Mouse (Mus musculus) gastrocnemius, adult 2 months (tissue): Measurements from ENCODE around the gene Itga5. TPM values are rescaled to one million over a fixed set of nuclear protein-coding genes. Genes with fewer than 3 reads are reported as not detected.

Experiments
- DNase-seq: peaks from one replicate; pipeline ENCODE4 v3.0.0; 2022
- H3K27ac ChIP-seq: fragments of 200-600 bp; 2 replicates; pipeline ENCODE4 v1.8.1; 2022; ENCODE audit warnings: mild to moderate bottlenecking
- H3K4me3 ChIP-seq: fragments of 200-600 bp; 2 replicates; pipeline ENCODE4 v1.8.1; 2022; ENCODE audit warnings: mild to moderate bottlenecking, moderate library complexity
- CTCF ChIP-seq: fragments of 200-600 bp; IDR thresholded peaks from 2 replicates; pipeline ENCODE4 v1.8.1; 2022; ENCODE audit warnings: antibody characterized with exemption, mild to moderate bottlenecking, moderate library complexity
- intact Hi-C: fragments of 180-260 bp; cut with DNase I; formaldehyde crosslinking; loops from one replicate; pipeline ENCODE4 v1.15.1; 2025
- microRNA-seq: library from miRNA; unstranded; fragments of <30 nt; microRNA quantifications from one replicate; pipeline ENCODE4 v1.2.0, GENCODE M21; 2021
- total RNA-seq, 2 experiments: library from RNA; stranded (reverse); gene quantifications; 2 replicates each; pipeline ENCODE4 v1.2.3; 2021

The Itga5 gene
- total RNA-seq, 2 experiments from 2014 or later = 5.0 to 10.0 TPM

- peak overlapping the region; percentile 28; the same call in 1 of the 2 replicates for H3K27ac ChIP-seq
- intact Hi-C loops = no loop called here
- no peak for DNase-seq
- no peak overlapping the region for H3K4me3 ChIP-seq
- TF ChIP-seq CTCF = no peak
These were observed 64.8 kb downstream of the Itga5 start for GRCm38 (mm10) chr15:103301547-103302340.

- no peak for TF ChIP-seq CTCF
- H3K4me3 ChIP-seq = no peak overlapping the region
- intact Hi-C loops = no loop called here
- peak overlapping the region; percentile 58 for H3K27ac ChIP-seq
- DNase-seq = peak; percentile 56
These were observed 65.5 kb downstream of the Itga5 start for GRCm38 (mm10) chr15:103301046-103301445.

- Histone ChIP-seq H3K4me3 (no peak overlapping the region), H3K27ac (peak overlapping the region; percentile 58)
- no peak for TF ChIP-seq CTCF
- intact Hi-C loops = no loop called here
- no peak for DNase-seq
These were observed 66.0 kb downstream of the Itga5 start for GRCm38 (mm10) chr15:103300560-103300959.

- intact Hi-C loops = no loop called here
- H3K27ac ChIP-seq = peak overlapping the region; percentile 58; the same call in 1 of the 2 replicates
These were observed 66.5 kb downstream of the Itga5 start for GRCm38 (mm10) chr15:103300067-103300471.

GRCm38 (mm10) chr15:103299644-103300043 lies 66.9 kb downstream of the Itga5 start:
- TF ChIP-seq CTCF = no peak
- intact Hi-C loops = no loop called here
- no peak overlapping the region for H3K4me3 ChIP-seq

More at GRCm38 (mm10) chr15:103300067-103300471, 66.5 kb downstream of the Itga5 start:
- no peak for TF ChIP-seq CTCF
- DNase-seq = no peak
- H3K4me3 ChIP-seq = no peak overlapping the region; the same call in 1 of the 2 replicates

GRCm38 (mm10) chr15:103298861-103299616 lies 67.5 kb downstream of the Itga5 start:
- H3K4me3 ChIP-seq = no peak overlapping the region
- no peak for TF ChIP-seq CTCF
- H3K27ac ChIP-seq = no peak overlapping the region
- intact Hi-C loops = no loop called here
- DNase-seq = no peak

More at GRCm38 (mm10) chr15:103299644-103300043, 66.9 kb downstream of the Itga5 start:
- no peak overlapping the region for H3K27ac ChIP-seq
- DNase-seq = no peak

- no peak for TF ChIP-seq CTCF
- intact Hi-C loops = no loop called here
- H3K27ac ChIP-seq = no peak overlapping the region
These were observed 68.5 kb downstream of the Itga5 start for GRCm38 (mm10) chr15:103298026-103298425.

GRCm38 (mm10) chr15:103297313-103297712 lies 69.2 kb downstream of the Itga5 start:
- no peak overlapping the region for H3K27ac ChIP-seq

More at GRCm38 (mm10) chr15:103298026-103298425, 68.5 kb downstream of the Itga5 start:
- no peak overlapping the region for H3K4me3 ChIP-seq
- DNase-seq = no peak

GRCm38 (mm10) chr15:103295851-103296250 lies 70.7 kb downstream of the Itga5 start:
- no peak for DNase-seq
- no peak overlapping the region for H3K27ac ChIP-seq
- intact Hi-C loops = no loop called here
- no peak for TF ChIP-seq CTCF
- no peak overlapping the region for H3K4me3 ChIP-seq

More at GRCm38 (mm10) chr15:103297313-103297712, 69.2 kb downstream of the Itga5 start:
- no peak for DNase-seq
- H3K4me3 ChIP-seq = no peak overlapping the region
- TF ChIP-seq CTCF = no peak
- intact Hi-C loops = no loop called here

GRCm38 (mm10) chr15:103294649-103295048 lies 71.9 kb downstream of the Itga5 start:
- no peak overlapping the region for H3K27ac ChIP-seq
- TF ChIP-seq CTCF = no peak
- no peak for DNase-seq
- intact Hi-C loops = no loop called here
- no peak overlapping the region for H3K4me3 ChIP-seq

Small RNA genes lying within 50 kb of the gene (microRNA-seq; reads per million reads assigned to microRNA genes)
- gene Mir6963 = not detected

Other genes with a start within 250 kb of the Itga5 start
- gene Smug1, start 199.7 kb downstream of the Itga5 start, total RNA-seq = 10 to 100 TPM; 10.8 to 12.7 TPM
- 10 to 100 TPM; 24.4 to 36.6 TPM for gene Cbx5, start 126.9 kb downstream of the Itga5 start, total RNA-seq
- 10 to 100 TPM; 93.9 to 98.7 TPM for gene Hnrnpa1, start 126.3 kb downstream of the Itga5 start, total RNA-seq
- gene Nfe2, start 108.4 kb downstream of the Itga5 start, total RNA-seq = not detected
- gene Copz1, start 94.0 kb downstream of the Itga5 start, total RNA-seq = 10 to 100 TPM; 38.5 to 41.4 TPM
- not detected for gene Gpr84, start 56.2 kb downstream of the Itga5 start, total RNA-seq
- gene Zfp385a, start 26.7 kb downstream of the Itga5 start, total RNA-seq = 10 to 100 TPM in 1 of 2 experiments, 1 to 10 TPM in 1; 8.0 to 13.0 TPM
- not detected for gene Gtsf1, start 63.7 kb upstream of the Itga5 start, total RNA-seq
- gene Gtsf2, start 81.7 kb upstream of the Itga5 start, total RNA-seq = not detected
- under 1 TPM; 0.79 to 0.98 TPM for gene Nckap1l, start 87.0 kb upstream of the Itga5 start, total RNA-seq
- gene Pde1b, start 136.3 kb upstream of the Itga5 start, total RNA-seq = under 1 TPM; 0.42 to 0.51 TPM
- 100 to 1,000 TPM in 1 of 2 experiments, 10 to 100 TPM in 1; 67.6 to 107 TPM for gene Ppp1r1a, start 171.2 kb upstream of the Itga5 start, total RNA-seq
- not detected for gene Glycam1, start 198.3 kb upstream of the Itga5 start, total RNA-seq